Mouse (Mus musculus): ENCODE results near the gene 1700088E04Rik. TPM values are rescaled to one million over a fixed set of nuclear protein-coding genes. Genes with fewer than 3 reads are reported as not detected.
A peak's percentile ranks its signal among the peaks of the same experiment; 100 is the strongest.

1700088E04Rik gene
- total and polyA plus RNA-seq, 3 experiments, result 1.8 to 3.8 (median 2.6) TPM

DNA sequence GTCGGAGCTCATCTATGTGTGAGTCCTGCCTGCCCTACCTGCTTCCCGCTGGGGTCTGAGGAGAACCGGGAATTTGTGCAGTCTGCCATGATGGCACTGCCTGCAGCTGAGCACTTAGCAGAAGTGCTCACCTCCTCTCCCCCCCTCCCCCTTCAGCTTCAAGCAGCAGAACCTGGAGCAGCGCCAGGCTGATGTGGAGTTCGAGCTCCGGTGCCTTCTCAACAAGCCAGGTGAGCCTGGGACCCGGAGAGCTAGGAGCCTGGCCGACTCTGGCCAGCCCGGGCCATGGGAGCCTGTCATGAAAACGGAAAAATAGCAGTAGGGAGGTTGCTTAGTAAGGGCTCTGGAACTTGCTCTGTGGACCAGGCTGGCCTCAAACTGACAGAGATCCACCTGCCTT lies 10.3 kb downstream of the 1700088E04Rik start:
- peaks cover 5% of the 10 kb centered on the region for H3K4me1 ChIP-seq (ENCODE audit: control insufficient read depth, insufficient read depth, low read length)
- H3K79me2 ChIP-seq (replicated peaks; ENCODE audit: control insufficient read depth, insufficient read depth, low read length), result 0 out of 2 replicates have a peak, but pooled peaks cover 2% of the 10 kb centered on the region
- WGBS, result 61% methylated on average over 10 of the region's 10 CpGs
- H3K27me3 ChIP-seq (ENCODE audit: control insufficient read depth, insufficient read depth, low read length), result no peaks in the 10 kb centered on the region
- no peak for TF ChIP-seq POLR2A (IDR thresholded peaks at IDR 0.05; ENCODE audit: insufficient read depth, low read depth, low read length)
- TF ChIP-seq EP300 (IDR thresholded peaks at IDR 0.05; ENCODE audit: insufficient read depth, low read depth, low read length), result no peak
- no peak for TF ChIP-seq CTCF (IDR thresholded peaks at IDR 0.05)
- no peak for DNase-seq
- peak overlapping the region; percentile 78 for H3K27ac ChIP-seq
- no peak overlapping the region for H3K4me3 ChIP-seq
- intact Hi-C loops (cut with DNase I), result no loop called here
- peak overlapping the region; percentile 5; the same call in 1 of the 2 replicates for H3K9ac ChIP-seq (ENCODE audit: low read depth, low read length)
- peaks cover 3% of the 10 kb centered on the region for H3K36me3 ChIP-seq (ENCODE audit: control insufficient read depth, insufficient read depth, low read length)

DNA sequence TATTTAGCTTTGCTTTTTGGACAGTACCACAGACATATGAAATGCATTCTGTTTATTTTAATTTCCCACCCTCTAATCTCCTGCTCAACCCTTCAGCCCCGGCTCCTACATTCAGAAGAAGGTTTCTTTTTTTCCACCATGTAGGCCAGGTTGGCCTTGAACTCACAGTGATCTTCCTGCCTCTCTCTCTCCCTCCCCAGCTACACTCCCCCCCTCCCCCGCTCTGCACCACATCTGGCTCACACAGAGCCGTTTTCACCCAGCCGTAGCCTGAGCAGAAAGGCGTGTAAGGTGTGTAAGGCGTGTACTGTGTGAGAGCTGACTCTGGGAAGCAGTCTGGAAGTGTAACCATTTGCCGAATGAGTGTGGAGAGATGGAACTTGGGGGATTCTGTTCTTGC lies 11.7 kb downstream of the 1700088E04Rik start:
- Histone ChIP-seq H3K9ac (ENCODE audit: low read depth, low read length) (no peak overlapping the region), H3K36me3 (ENCODE audit: control insufficient read depth, insufficient read depth, low read length) (peaks cover 3% of the 10 kb centered on the region), H3K79me2 (replicated peaks; ENCODE audit: control insufficient read depth, insufficient read depth, low read length) (0 out of 2 replicates have a peak, but pooled peaks cover 2% of the 10 kb centered on the region), H3K4me1 (ENCODE audit: control insufficient read depth, insufficient read depth, low read length) (peaks cover 5% of the 10 kb centered on the region), H3K27ac (no peak overlapping the region), H3K27me3 (ENCODE audit: control insufficient read depth, insufficient read depth, low read length) (no peaks in the 10 kb centered on the region), H3K4me3 (no peak overlapping the region)
- DNase-seq, result no peak
- intact Hi-C loops (cut with DNase I), result no loop called here
- TF ChIP-seq CTCF (IDR thresholded peaks at IDR 0.05) (no peak), EP300 (IDR thresholded peaks at IDR 0.05; ENCODE audit: insufficient read depth, low read depth, low read length) (no peak), POLR2A (IDR thresholded peaks at IDR 0.05; ENCODE audit: insufficient read depth, low read depth, low read length) (no peak)
- 75% methylated on average over 7 of the region's 7 CpGs for WGBS

DNA sequence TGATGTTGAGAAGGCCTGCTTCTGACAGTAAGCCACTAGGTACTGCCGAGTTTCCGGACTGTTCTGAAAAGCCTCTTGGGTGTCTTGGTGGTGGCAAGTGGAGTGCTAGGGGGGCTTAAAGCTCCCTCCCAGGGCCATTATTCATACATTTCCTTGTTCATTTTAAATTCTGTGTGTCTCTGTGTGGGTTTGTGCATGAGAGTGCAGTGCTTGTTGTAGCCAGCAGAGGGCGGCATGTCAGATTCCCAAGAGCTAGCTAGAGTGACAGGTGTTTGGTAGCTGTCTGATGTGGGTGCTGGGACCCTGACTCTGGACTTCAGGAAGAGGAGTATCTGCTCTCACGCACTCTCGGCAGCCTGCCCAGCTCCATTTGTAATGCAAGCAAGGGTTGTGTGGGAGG lies 12.8 kb downstream of the 1700088E04Rik start:
- WGBS, result 97% methylated on average over 5 of the region's 5 CpGs
- 0 out of 2 replicates have a peak, but pooled peaks cover 2% of the 10 kb centered on the region for H3K79me2 ChIP-seq (replicated peaks; ENCODE audit: control insufficient read depth, insufficient read depth, low read length)

DNA sequence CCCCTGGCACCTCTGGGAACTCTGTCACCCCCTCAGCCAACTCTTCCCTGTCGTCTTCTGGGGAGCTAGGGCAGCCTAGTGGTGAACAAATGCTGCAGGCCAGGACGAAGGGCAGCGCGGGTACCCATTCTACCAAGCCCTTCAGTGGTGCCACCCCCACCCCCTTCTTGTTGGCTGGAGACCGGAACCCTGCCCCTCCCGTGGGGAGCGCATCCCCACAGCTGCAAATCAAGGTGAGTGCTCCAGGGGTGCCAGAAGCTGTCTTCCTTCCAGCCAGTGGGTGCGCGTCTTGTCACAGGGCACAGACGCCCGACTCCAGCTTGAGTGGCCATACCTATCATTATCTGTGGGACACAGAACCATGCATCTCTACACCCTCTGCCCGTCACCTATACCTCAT lies 14.0 kb downstream of the 1700088E04Rik start:
- Histone ChIP-seq H3K4me3 (no peak overlapping the region), H3K9ac (ENCODE audit: low read depth, low read length) (no peak overlapping the region), H3K27ac (no peak overlapping the region), H3K27me3 (ENCODE audit: control insufficient read depth, insufficient read depth, low read length) (no peaks in the 10 kb centered on the region), H3K4me1 (ENCODE audit: control insufficient read depth, insufficient read depth, low read length) (peaks cover 14% of the 10 kb centered on the region), H3K79me2 (replicated peaks; ENCODE audit: control insufficient read depth, insufficient read depth, low read length) (0 out of 2 replicates have a peak, but pooled peaks cover 2% of the 10 kb centered on the region), H3K36me3 (ENCODE audit: control insufficient read depth, insufficient read depth, low read length) (peaks cover 5% of the 10 kb centered on the region)
- intact Hi-C loops (cut with DNase I), result loop anchor here (2.0 kb wide), 1 partner anchor 16 kb away; no protein-coding TSS in a partner anchor
- WGBS, result 94% methylated on average over 12 of the region's 12 CpGs
- DNase-seq, result no peak
- TF ChIP-seq CTCF (IDR thresholded peaks at IDR 0.05) (no peak), EP300 (IDR thresholded peaks at IDR 0.05; ENCODE audit: insufficient read depth, low read depth, low read length) (no peak), POLR2A (IDR thresholded peaks at IDR 0.05; ENCODE audit: insufficient read depth, low read depth, low read length) (no peak)

More for the DNA sequence above, 12.8 kb downstream of the 1700088E04Rik start:
- no peak overlapping the region for H3K4me3 ChIP-seq
- intact Hi-C loops (cut with DNase I), result no loop called here
- no peak for DNase-seq
- H3K27me3 ChIP-seq (ENCODE audit: control insufficient read depth, insufficient read depth, low read length), result no peaks in the 10 kb centered on the region
- peaks cover 3% of the 10 kb centered on the region for H3K36me3 ChIP-seq (ENCODE audit: control insufficient read depth, insufficient read depth, low read length)
- peaks cover 10% of the 10 kb centered on the region for H3K4me1 ChIP-seq (ENCODE audit: control insufficient read depth, insufficient read depth, low read length)
- H3K9ac ChIP-seq (ENCODE audit: low read depth, low read length), result no peak overlapping the region
- H3K27ac ChIP-seq, result no peak overlapping the region
- TF ChIP-seq CTCF (IDR thresholded peaks at IDR 0.05) (peak; percentile 67), EP300 (IDR thresholded peaks at IDR 0.05; ENCODE audit: insufficient read depth, low read depth, low read length) (no peak), POLR2A (IDR thresholded peaks at IDR 0.05; ENCODE audit: insufficient read depth, low read depth, low read length) (no peak)

DNA sequence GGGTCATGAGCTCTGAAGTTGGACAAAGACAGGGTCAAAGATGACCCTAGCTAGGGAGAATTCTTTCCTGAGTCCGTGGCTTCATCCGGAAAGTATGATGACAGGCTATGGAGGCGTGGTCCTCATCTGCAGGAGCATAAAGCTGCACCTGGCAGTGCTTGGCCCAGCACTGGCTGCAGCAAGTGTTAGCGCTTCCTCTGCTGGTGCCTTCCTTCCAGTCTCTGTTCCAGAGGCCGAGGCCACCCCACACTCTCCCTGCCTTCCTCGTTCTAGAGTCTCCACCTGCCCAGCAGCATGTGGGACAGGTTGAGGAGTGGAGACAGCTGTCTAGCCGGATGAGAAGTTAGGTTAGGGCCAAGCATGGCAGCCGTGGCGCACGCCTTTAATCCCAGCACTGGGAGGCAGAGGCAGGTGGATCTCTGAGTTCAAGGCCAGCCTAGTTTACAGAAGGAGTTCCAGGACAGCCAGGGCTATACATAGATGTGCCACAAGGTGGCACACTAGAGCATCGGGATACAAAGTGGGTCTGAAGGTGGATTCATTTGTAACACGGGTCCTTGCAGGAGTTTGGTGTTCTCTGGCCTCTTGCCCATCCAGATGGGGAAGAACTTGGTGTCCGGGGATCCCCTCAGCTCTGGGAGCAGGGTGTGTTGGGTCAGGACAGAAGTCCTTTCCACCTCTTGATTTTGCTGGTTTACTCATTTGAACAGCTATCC lies 14.7 kb downstream of the 1700088E04Rik start:
- Histone ChIP-seq H3K27me3 (ENCODE audit: control insufficient read depth, insufficient read depth, low read length) (no peaks in the 10 kb centered on the region), H3K27ac (no peak overlapping the region), H3K79me2 (replicated peaks; ENCODE audit: control insufficient read depth, insufficient read depth, low read length) (0 out of 2 replicates have a peak, but pooled peaks cover 2% of the 10 kb centered on the region), H3K36me3 (ENCODE audit: control insufficient read depth, insufficient read depth, low read length) (0 out of 2 replicates have a peak, but pooled peaks cover 2% of the 10 kb centered on the region), H3K4me3 (no peak overlapping the region), H3K9ac (ENCODE audit: low read depth, low read length) (no peak overlapping the region), H3K4me1 (ENCODE audit: control insufficient read depth, insufficient read depth, low read length) (peaks cover 12% of the 10 kb centered on the region; the same call in 1 of the 2 replicates)
- 74% methylated on average over 13 of the region's 13 CpGs for WGBS
- TF ChIP-seq CTCF (IDR thresholded peaks at IDR 0.05), result peak; percentile 82
- TF ChIP-seq EP300 (IDR thresholded peaks at IDR 0.05; ENCODE audit: insufficient read depth, low read depth, low read length), result no peak
- intact Hi-C loops (cut with DNase I), result loop anchor here (1.0 to 2.0 kb wide), 3 partner anchors 16 to 33 kb away; no protein-coding TSS in a partner anchor
- peak; percentile 61 to 71 for DNase-seq

DNA sequence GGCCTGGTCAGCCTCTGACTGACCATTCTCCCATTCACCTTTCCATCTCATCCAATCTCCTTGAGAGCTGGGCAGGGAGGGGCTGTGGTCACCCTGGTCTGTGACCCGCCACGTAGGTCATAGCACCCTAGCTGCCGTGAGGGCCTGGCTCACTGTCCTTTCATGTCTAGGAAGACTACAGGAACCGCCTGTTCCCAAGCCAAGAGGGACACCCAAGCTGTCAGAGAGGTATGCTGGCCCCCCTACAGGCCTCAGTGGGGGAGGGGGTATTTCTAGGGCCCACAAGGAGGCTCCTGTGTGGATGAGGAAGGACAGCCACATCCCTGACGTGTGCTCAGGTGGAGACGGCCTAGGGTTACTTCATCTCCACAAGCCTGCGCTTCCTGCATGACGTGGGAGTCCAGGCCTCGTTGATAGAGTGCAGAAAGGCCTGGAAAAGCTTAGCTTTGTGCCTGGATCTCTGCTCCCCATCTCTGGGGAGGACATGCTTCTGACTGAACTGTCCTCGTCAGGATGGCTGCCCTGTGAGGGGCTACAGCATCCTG lies 16.6 kb downstream of the 1700088E04Rik start:
- Histone ChIP-seq H3K36me3 (ENCODE audit: control insufficient read depth, insufficient read depth, low read length) (0 out of 2 replicates have a peak, but pooled peaks cover 2% of the 10 kb centered on the region), H3K9ac (ENCODE audit: low read depth, low read length) (no peak overlapping the region), H3K4me3 (no peak overlapping the region), H3K27me3 (ENCODE audit: control insufficient read depth, insufficient read depth, low read length) (no peaks in the 10 kb centered on the region), H3K79me2 (replicated peaks; ENCODE audit: control insufficient read depth, insufficient read depth, low read length) (0 out of 2 replicates have a peak, but pooled peaks cover 2% of the 10 kb centered on the region), H3K4me1 (ENCODE audit: control insufficient read depth, insufficient read depth, low read length) (peaks cover 9% of the 10 kb centered on the region; the same call in 1 of the 2 replicates), H3K27ac (peak overlapping the region; percentile 78)
- TF ChIP-seq CTCF (IDR thresholded peaks at IDR 0.05), result no peak
- TF ChIP-seq POLR2A (IDR thresholded peaks at IDR 0.05; ENCODE audit: insufficient read depth, low read depth, low read length), result no peak
- TF ChIP-seq EP300 (IDR thresholded peaks at IDR 0.05; ENCODE audit: insufficient read depth, low read depth, low read length), result no peak
- WGBS, result 59% methylated on average over 10 of the region's 10 CpGs
- intact Hi-C loops (cut with DNase I), result no loop called here
- DNase-seq, result no peak
